Mouse (Mus musculus) spleen, adult 2 months (tissue): Measurements from ENCODE around the gene Asb4. TPM values are rescaled to one million over a fixed set of nuclear protein-coding genes. Genes with fewer than 3 reads are reported as not detected.

Experiments used
- DNase-seq, 2 experiments: peaks; one replicate each; pipeline versions ENCODE4 v3.0.0 to v3.0.0-alpha.2; 2012 to 2021; ENCODE audit warnings: low spot score in 2 of 2, low read depth in 1 of 2
- H3K27ac ChIP-seq: fragments of 200-500 bp; 2 replicates; pipeline ENCODE4 v1.5.1; 2012; ENCODE audit warnings: low read length, inconsistent platforms; ENCODE audit not compliant: insufficient read depth
- H3K27me3 ChIP-seq: fragments of 200-500 bp; 2 replicates; pipeline ENCODE4 v1.6.1; 2012; ENCODE audit warnings: mild to moderate bottlenecking, moderate library complexity, low read length, inconsistent platforms; ENCODE audit not compliant: control insufficient read depth, insufficient read depth
- H3K36me3 ChIP-seq: fragments of 200-500 bp; 2 replicates; pipeline ENCODE4 v1.6.1; 2012; ENCODE audit warnings: mild to moderate bottlenecking, low read length, inconsistent platforms; ENCODE audit not compliant: control insufficient read depth, insufficient read depth
- H3K4me1 ChIP-seq: fragments of 200-500 bp; 2 replicates; pipeline ENCODE4 v1.6.1; 2011; ENCODE audit warnings: inconsistent platforms; ENCODE audit not compliant: control insufficient read depth, insufficient read depth, insufficient read length
- H3K4me3 ChIP-seq: fragments of 200-500 bp; 2 replicates; pipeline ENCODE4 v1.5.1; 2011; ENCODE audit warnings: mild to moderate bottlenecking, inconsistent platforms; ENCODE audit not compliant: insufficient read depth, insufficient read length; ENCODE audit errors: extremely low read depth
- CTCF ChIP-seq: fragments of 200-500 bp; IDR thresholded peaks from 2 replicates; pipeline ENCODE4 v1.5.1; 2011; ENCODE audit warnings: mild to moderate bottlenecking, inconsistent platforms; ENCODE audit not compliant: insufficient read depth, insufficient read length, insufficient replicate concordance; ENCODE audit errors: extremely low read depth
- POLR2A ChIP-seq: fragments of 200-500 bp; IDR thresholded peaks from 2 replicates; pipeline ENCODE4 v1.6.1; 2011; ENCODE audit warnings: low read depth, low read length, inconsistent platforms
- WGBS: fragments of 180-500 bp; shearing (Covaris S2); methylation state at CpG from one replicate; pipeline ENCODE4 v1.1.7; 2018; 5-methylcytosine and 5-hydroxymethylcytosine counted together
- polyA plus RNA-seq: library from polyadenylated mRNA; depleted of rRNA; stranded (reverse); fragments of >200 nt; gene quantifications from 2 replicates; pipeline ENCODE4 v1.2.3, GENCODE M21; 2012

Asb4 gene
- polyA plus RNA-seq, 1 experiment: 0.30 TPM

DNA sequence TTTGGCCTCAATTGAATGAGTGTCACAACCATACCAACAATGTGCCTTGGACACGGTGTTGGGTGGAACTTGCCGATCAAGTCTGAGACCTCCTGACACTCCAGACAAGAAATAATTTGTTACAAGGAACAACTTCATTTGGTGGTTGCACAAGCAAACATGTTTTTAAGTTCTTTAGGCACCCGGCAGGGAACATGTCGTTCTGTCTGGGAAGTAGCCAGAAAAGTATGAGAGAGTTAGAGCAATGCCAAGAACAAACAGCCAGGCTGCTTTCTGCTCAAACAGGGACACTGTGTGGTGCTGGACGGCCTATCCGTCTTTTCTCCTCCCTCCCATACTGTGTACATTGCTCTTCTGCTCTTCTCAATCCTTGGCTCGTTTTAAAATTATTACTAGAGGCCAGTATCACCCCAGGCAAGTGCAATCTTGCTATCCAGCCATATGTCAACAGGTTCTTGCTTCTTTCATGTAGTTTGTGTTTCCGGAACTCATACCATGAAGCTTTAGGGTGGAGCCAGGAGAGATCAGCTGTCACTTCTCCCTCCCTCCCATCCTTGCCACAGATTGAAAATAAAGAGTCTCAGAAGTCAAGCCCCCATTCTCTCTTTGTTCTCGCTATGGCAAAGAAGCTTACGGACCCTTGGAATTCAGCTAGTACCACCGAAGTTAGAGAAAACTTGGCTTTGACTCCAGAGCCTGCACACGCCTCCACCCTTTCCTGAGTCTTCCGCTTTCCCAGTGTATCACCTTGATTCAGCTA, 60.1 kb downstream of the Asb4 start:
- Histone ChIP-seq H3K27ac (no peak overlapping the region), H3K4me1 (no peaks in the 10 kb centered on the region), H3K27me3 (no peaks in the 10 kb centered on the region), H3K36me3 (no peaks in the 10 kb centered on the region), H3K4me3 (no peak overlapping the region)
- DNase-seq: no peak
- 55% methylated on average over 13 of the region's 13 CpGs for WGBS
- no peak for TF ChIP-seq CTCF
- TF ChIP-seq POLR2A: no peak

DNA sequence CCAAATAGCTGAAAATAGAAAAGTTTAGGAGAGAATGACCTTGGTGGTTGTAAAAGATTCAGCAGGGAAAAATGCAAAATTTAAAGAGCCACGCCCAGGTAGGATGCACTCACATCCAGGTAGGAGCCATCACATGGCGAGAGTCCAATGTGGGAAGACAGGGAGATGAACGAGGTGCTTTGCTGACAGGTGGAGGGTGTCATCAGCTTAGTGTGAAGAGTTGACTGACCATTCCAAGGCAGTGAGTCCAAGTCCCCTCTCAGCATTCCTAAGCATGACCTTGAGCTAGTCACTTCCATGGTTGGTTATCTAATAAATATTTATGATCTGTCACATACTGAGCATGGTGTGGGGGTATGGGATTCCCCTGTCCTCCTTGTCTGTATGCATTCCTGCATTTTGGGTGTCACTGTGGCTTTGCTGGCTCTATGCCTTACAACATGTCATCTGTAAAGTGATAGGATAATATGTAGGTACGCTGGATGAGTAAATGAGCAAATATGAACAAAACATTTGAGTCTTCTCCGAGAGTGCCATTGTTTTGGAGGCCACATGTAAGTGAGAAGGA, 61.2 kb downstream of the Asb4 start:
- whole genome bisulfite sequencing: 88% methylated on average over 5 of the region's 5 CpGs
- Histone ChIP-seq H3K27me3 (no peaks in the 10 kb centered on the region), H3K4me1 (no peaks in the 10 kb centered on the region), H3K27ac (no peak overlapping the region), H3K36me3 (no peaks in the 10 kb centered on the region), H3K4me3 (no peak overlapping the region)
- no peak for DNase-seq
- no peak for TF ChIP-seq POLR2A

DNA sequence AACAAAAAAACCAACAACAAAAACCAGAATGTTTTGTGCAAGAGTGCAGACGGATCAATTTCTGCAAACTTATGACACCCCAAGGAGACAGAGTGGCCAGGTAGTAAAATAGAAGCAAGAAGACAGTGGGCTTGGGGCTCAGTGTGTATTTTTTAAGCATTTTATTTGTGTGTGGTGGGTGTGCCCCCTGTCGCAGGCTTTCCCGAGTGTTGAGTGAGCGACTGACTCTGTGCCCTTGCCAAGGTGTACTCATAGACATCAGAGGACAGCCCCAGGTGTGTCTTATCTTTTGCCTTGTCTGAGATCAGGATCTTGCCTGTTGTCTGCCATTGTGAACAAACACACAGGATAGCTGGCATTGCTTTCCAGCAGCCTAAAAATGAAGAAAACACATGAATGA, 63.8 kb downstream of the Asb4 start:
- no peak overlapping the region for H3K27ac ChIP-seq
- H3K27me3 ChIP-seq: no peaks in the 10 kb centered on the region
- DNase-seq: no peak
- no peaks in the 10 kb centered on the region for H3K36me3 ChIP-seq
- WGBS: 96% methylated on average over 4 of the region's 4 CpGs
- TF ChIP-seq POLR2A (no peak), CTCF (no peak)
- H3K4me1 ChIP-seq: no peaks in the 10 kb centered on the region
- no peak overlapping the region for H3K4me3 ChIP-seq

DNA sequence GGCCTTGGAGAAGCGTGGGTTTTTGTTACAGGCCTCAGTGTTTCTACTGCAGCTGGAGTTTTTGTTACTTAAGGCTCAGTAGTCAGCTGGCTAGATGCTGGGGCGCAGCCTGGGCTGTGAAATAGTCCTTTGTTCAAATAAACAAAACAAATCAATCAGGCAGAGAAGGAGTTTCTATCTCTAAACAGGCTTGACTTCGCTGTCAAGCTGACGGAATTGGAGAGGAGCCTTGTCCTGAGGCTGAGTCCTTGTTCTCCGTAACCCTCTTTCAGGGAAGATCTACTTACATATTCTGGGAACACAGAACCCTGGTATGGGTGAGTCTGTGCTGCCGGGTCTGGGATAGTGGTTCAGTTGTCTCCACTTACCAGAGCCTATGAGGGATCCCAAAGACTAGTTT, 64.4 kb downstream of the Asb4 start:
- DNase-seq: no peak
- 88% methylated on average over 6 of the region's 6 CpGs for WGBS
- no peak overlapping the region for H3K4me3 ChIP-seq
- no peak for TF ChIP-seq CTCF
- TF ChIP-seq POLR2A: no peak
- H3K4me1 ChIP-seq: no peaks in the 10 kb centered on the region
- no peaks in the 10 kb centered on the region for H3K27me3 ChIP-seq
- no peak overlapping the region; the same call in 1 of the 2 replicates for H3K27ac ChIP-seq
- H3K36me3 ChIP-seq: no peaks in the 10 kb centered on the region

DNA sequence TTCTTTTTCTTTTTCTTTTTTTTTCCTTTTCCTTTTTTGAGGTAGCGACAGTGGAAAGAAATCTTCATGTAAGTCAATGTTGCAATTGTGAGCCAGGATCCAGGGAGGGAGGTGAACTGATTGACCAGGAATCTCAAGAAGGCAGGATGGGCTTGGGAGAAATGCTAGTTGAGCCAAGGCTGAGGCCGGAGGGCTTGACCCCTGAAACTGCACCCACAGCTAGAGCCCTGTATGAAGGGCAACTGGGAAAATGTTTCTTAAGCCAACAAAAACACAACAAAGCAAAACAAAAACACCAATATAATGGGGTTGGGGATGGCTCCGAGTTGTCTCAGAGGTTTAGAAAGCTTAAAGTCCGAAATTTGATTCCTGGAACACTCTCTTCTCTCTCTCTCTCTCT, 65.2 kb downstream of the Asb4 start:
- TF ChIP-seq POLR2A (no peak), CTCF (no peak)
- no peaks in the 10 kb centered on the region for H3K27me3 ChIP-seq
- H3K4me1 ChIP-seq: no peaks in the 10 kb centered on the region
- no peak for DNase-seq
- WGBS: 80% methylated on average over 4 of the region's 4 CpGs
- H3K27ac ChIP-seq: no peak overlapping the region
- no peak overlapping the region for H3K4me3 ChIP-seq
- H3K36me3 ChIP-seq: no peaks in the 10 kb centered on the region

DNA sequence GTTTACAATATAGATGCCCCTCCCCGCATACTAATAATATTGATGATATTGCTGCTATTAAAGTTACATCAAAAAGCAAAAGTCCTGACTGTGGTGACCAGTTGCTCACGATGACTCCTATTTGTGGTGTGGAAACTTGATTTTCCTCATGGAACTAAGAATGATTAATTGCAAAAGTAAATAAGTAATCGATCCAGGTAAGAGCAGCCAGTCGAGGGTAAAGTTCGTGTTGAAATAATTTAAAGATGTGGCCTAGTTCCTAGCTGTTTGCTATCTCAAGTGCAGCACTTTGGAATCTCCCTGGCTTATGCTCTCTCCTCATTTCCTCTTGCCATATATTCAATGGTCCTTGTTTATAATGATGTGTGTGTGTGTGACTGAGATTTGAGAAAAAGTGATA, 66.7 kb downstream of the Asb4 start:
- Histone ChIP-seq H3K36me3 (no peaks in the 10 kb centered on the region), H3K4me3 (no peak overlapping the region), H3K4me1 (no peaks in the 10 kb centered on the region), H3K27me3 (no peaks in the 10 kb centered on the region), H3K27ac (no peak overlapping the region)
- TF ChIP-seq POLR2A (no peak), CTCF (no peak)
- WGBS: 92% methylated on average over 5 of the region's 5 CpGs
- DNase-seq: no peak

DNA sequence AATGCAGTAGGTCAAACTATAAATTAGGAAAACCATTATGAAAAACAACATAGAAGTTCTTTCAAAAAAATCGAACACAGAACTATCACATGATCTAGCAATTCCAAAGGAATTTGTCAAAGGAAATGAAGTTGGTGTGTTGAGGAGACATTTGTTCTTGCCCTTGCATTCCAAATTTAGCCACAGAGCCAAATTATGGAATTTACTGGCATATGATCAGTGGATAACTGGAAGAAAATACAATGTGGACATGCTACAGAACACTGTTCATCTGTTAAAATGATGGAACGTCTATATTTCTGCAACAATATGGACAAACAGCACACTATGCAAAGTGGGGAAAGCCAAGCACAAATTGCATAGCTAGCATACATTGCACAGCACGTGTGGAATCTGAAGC, 72.7 kb downstream of the Asb4 start:
- no peaks in the 10 kb centered on the region for H3K4me1 ChIP-seq
- no peaks in the 10 kb centered on the region for H3K27me3 ChIP-seq
- no peak for TF ChIP-seq POLR2A
- no peak for TF ChIP-seq CTCF
- no peak overlapping the region for H3K27ac ChIP-seq
- 80% methylated on average over 3 of the region's 3 CpGs for WGBS
- H3K36me3 ChIP-seq: no peaks in the 10 kb centered on the region
- DNase-seq: no peak
- no peak overlapping the region for H3K4me3 ChIP-seq
